Mouse (Mus musculus) cerebellum, postnatal 10 days (tissue): ENCODE measurements at regions not wholly inside any gene's neighbourhood (a gene's known extent, or its start where the extent isn't known, plus 50 kb on each side); places are given as distances from the start of the nearest gene placed in this dataset.
"Not testable (repeated sequence)": the region's sequence is repeated elsewhere in the genome, so short reads cannot be mapped to it uniquely, and the experiment has no call there.

ENCODE experiments used
- DNase-seq, 2 experiments: peaks; one replicate each; pipeline ENCODE4 v3.0.0; 2021; ENCODE audit warnings: mixed read lengths in 2 of 2

- peak; percentile 76 to 86 for DNase-seq
These were observed 159.6 kb downstream of the Adgrd1 start for GRCm38 (mm10) chr5:129256136-129256535.

GRCm38 (mm10) chr5:129257206-129257605, 160.7 kb downstream of the Adgrd1 start:
- DNase-seq, result no peak

- DNase-seq, result no peak
These were observed 164.1 kb downstream of the Adgrd1 start for GRCm38 (mm10) chr5:129260689-129261088.

GRCm38 (mm10) chr5:129263118-129263517, 166.6 kb downstream of the Adgrd1 start:
- peak; percentile 35 to 45 for DNase-seq

GRCm38 (mm10) chr5:129264363-129264762, 167.8 kb downstream of the Adgrd1 start:
- DNase-seq, result no peak

- DNase-seq, result no peak
These were observed 171.9 kb downstream of the Adgrd1 start for GRCm38 (mm10) chr5:129268456-129268855.

- no peak for DNase-seq
These were observed 173.5 kb downstream of the Adgrd1 start for GRCm38 (mm10) chr5:129270051-129270472.

- DNase-seq, result no peak
These were observed 184.9 kb downstream of the Adgrd1 start for GRCm38 (mm10) chr5:129281406-129281805.

- DNase-seq, result no peak
These were observed 185.6 kb downstream of the Adgrd1 start for GRCm38 (mm10) chr5:129282133-129282532.

GRCm38 (mm10) chr5:129282826-129283225, 186.3 kb downstream of the Adgrd1 start:
- no peak for DNase-seq

- no peak for DNase-seq
These were observed 190.9 kb downstream of the Adgrd1 start for GRCm38 (mm10) chr5:129287481-129287880.

GRCm38 (mm10) chr5:129292821-129293220, 196.3 kb downstream of the Adgrd1 start:
- DNase-seq, result not testable (repeated sequence)

- not testable (repeated sequence) for DNase-seq
These were observed 198.5 kb downstream of the Adgrd1 start for GRCm38 (mm10) chr5:129294861-129295542.

GRCm38 (mm10) chr5:129297657-129298349, 201.3 kb downstream of the Adgrd1 start:
- DNase-seq, result peak in 1 of 2 experiments; percentile 28

- peak in 1 of 2 experiments; percentile 26 for DNase-seq
These were observed 202.2 kb upstream of the Sfswap start for GRCm38 (mm10) chr5:129298646-129299455.

- DNase-seq, result no peak
These were observed 201.6 kb upstream of the Sfswap start for GRCm38 (mm10) chr5:129299456-129299765.

GRCm38 (mm10) chr5:129300423-129300822, 200.6 kb upstream of the Sfswap start:
- no peak for DNase-seq

- DNase-seq, result no peak
These were observed 185.4 kb upstream of the Sfswap start for GRCm38 (mm10) chr5:129315626-129316025.

- peak; percentile 83 to 90 for DNase-seq
These were observed 169.9 kb upstream of the Sfswap start for GRCm38 (mm10) chr5:129331094-129331523.

GRCm38 (mm10) chr5:129332014-129332413, 169.0 kb upstream of the Sfswap start:
- DNase-seq, result peak; percentile 28 to 36

GRCm38 (mm10) chr5:129338511-129338910, 162.5 kb upstream of the Sfswap start:
- no peak for DNase-seq

GRCm38 (mm10) chr5:129344038-129344437, 157.0 kb upstream of the Sfswap start:
- DNase-seq, result no peak

- DNase-seq, result no peak
These were observed 151.0 kb upstream of the Sfswap start for GRCm38 (mm10) chr5:129350024-129350423.
